Mouse (Mus musculus): ENCODE data around the gene Ahcyl2. TPM values are rescaled to one million over a fixed set of nuclear protein-coding genes. Genes with fewer than 3 reads are reported as not detected.

Ahcyl2 gene
- polyA plus RNA-seq (2015; fragmentation: Nextera tagmentation; extraction: Ambion mirVana), result 8.2 and 9.5 TPM in 2 replicates

GRCm38 (mm10) chr6:29767813-29768660 lies at the start of gene Ahcyl2:
Ahcyl2 (plus strand) TSS chr6:29768011.
- peak; percentile 98 for ATAC-seq (ENCODE audit: borderline replicate concordance, extremely low read depth, low FRiP score, low TSS enrichment)
- H3K9ac ChIP-seq, result peak within 1 kb of the TSS; percentile 73
- H3K9me3 ChIP-seq, result no peaks in the 10 kb centered on the region
- no peaks in the 10 kb centered on the region for H3K27me3 ChIP-seq
- H3K4me3 ChIP-seq, result peak within 1 kb of the TSS; percentile 93
- WGBS, result under 1% methylated on average over 56 of the region's 61 CpGs
- no peaks in the 10 kb centered on the region for H3K36me3 ChIP-seq
- H3K4me1 ChIP-seq, result peaks cover 4% of the 10 kb centered on the region
- H3K4me2 ChIP-seq, result peak within 1 kb of the TSS; percentile 83
- peak within 1 kb of the TSS; percentile 88 for H3K27ac ChIP-seq

GRCm38 (mm10) chr6:29718894-29719329 lies 48.9 kb upstream of the Ahcyl2 start:
- Histone ChIP-seq H3K9me3 (no peaks in the 10 kb centered on the region), H3K4me2 (peak overlapping the region; percentile 72), H3K36me3 (no peaks in the 10 kb centered on the region), H3K4me3 (peak overlapping the region; percentile 38), H3K9ac (peak overlapping the region; percentile 30), H3K27ac (peak overlapping the region; percentile 68), H3K4me1 (peaks cover 29% of the 10 kb centered on the region), H3K27me3 (peaks cover 2% of the 10 kb centered on the region; the same call in 1 of the 2 replicates)
- ATAC-seq (ENCODE audit: borderline replicate concordance, extremely low read depth, low FRiP score, low TSS enrichment), result peak; percentile 81
- 2% methylated on average over 15 of the region's 15 CpGs for WGBS

- no peaks in the 10 kb centered on the region for H3K36me3 ChIP-seq
- no peak for ATAC-seq (ENCODE audit: borderline replicate concordance, extremely low read depth, low FRiP score, low TSS enrichment)
- H3K4me1 ChIP-seq, result peaks cover 29% of the 10 kb centered on the region
- H3K4me2 ChIP-seq, result no peak overlapping the region
- no peak overlapping the region for H3K4me3 ChIP-seq
- H3K9me3 ChIP-seq, result no peaks in the 10 kb centered on the region
- peaks cover 2% of the 10 kb centered on the region; the same call in 1 of the 2 replicates for H3K27me3 ChIP-seq
- 63% methylated on average over 2 of the region's 2 CpGs for WGBS
- H3K27ac ChIP-seq, result no peak overlapping the region
- H3K9ac ChIP-seq, result no peak overlapping the region
Measured at GRCm38 (mm10) chr6:29721890-29722289, 45.9 kb upstream of the Ahcyl2 start.

GRCm38 (mm10) chr6:29726576-29727200 lies 41.1 kb upstream of the Ahcyl2 start:
- Histone ChIP-seq H3K27me3 (no peaks in the 10 kb centered on the region; the same call in 1 of the 2 replicates), H3K4me3 (no peak overlapping the region), H3K27ac (peak overlapping the region; percentile 13), H3K4me1 (peaks cover 13% of the 10 kb centered on the region), H3K9me3 (no peaks in the 10 kb centered on the region), H3K9ac (no peak overlapping the region), H3K36me3 (no peaks in the 10 kb centered on the region), H3K4me2 (no peak overlapping the region)
- 45% methylated on average over 1 of the region's 1 CpGs for WGBS
- peak; percentile 73 for ATAC-seq (ENCODE audit: borderline replicate concordance, extremely low read depth, low FRiP score, low TSS enrichment)

- Histone ChIP-seq H3K27me3 (no peaks in the 10 kb centered on the region; the same call in 1 of the 2 replicates), H3K27ac (no peak overlapping the region), H3K9ac (no peak overlapping the region), H3K36me3 (no peaks in the 10 kb centered on the region), H3K4me2 (no peak overlapping the region), H3K4me1 (peaks cover 13% of the 10 kb centered on the region), H3K4me3 (no peak overlapping the region), H3K9me3 (no peaks in the 10 kb centered on the region)
- WGBS, result 72% methylated on average over 3 of the region's 3 CpGs
- no peak for ATAC-seq (ENCODE audit: borderline replicate concordance, extremely low read depth, low FRiP score, low TSS enrichment)
Measured at GRCm38 (mm10) chr6:29728035-29728434, 39.8 kb upstream of the Ahcyl2 start.

GRCm38 (mm10) chr6:29729491-29729890 lies 38.3 kb upstream of the Ahcyl2 start:
- Histone ChIP-seq H3K9me3 (no peaks in the 10 kb centered on the region), H3K27ac (no peak overlapping the region), H3K4me2 (no peak overlapping the region), H3K36me3 (no peaks in the 10 kb centered on the region), H3K9ac (no peak overlapping the region), H3K4me1 (peaks cover 13% of the 10 kb centered on the region), H3K4me3 (no peak overlapping the region), H3K27me3 (no peaks in the 10 kb centered on the region; the same call in 1 of the 2 replicates)
- no peak for ATAC-seq (ENCODE audit: borderline replicate concordance, extremely low read depth, low FRiP score, low TSS enrichment)
- WGBS, result 74% methylated on average over 1 of the region's 1 CpGs

- ATAC-seq (ENCODE audit: borderline replicate concordance, extremely low read depth, low FRiP score, low TSS enrichment), result peak; percentile 99
- H3K27ac ChIP-seq, result peak within 1 kb of the TSS; percentile 97
- H3K4me1 ChIP-seq, result peaks cover 25% of the 10 kb centered on the region
- no peaks in the 10 kb centered on the region for H3K9me3 ChIP-seq
- 0% methylated on average over 19 of the region's 30 CpGs for WGBS
- peak within 1 kb of the TSS; percentile 86 for H3K4me3 ChIP-seq
- H3K27me3 ChIP-seq, result no peaks in the 10 kb centered on the region
- H3K4me2 ChIP-seq, result peak within 1 kb of the TSS; percentile 72
- peak within 1 kb of the TSS; percentile 99 for H3K9ac ChIP-seq
- no peaks in the 10 kb centered on the region; the same call in 1 of the 2 replicates for H3K36me3 ChIP-seq
Measured at GRCm38 (mm10) chr6:29735336-29735688, 32.5 kb upstream of the Ahcyl2 start, which contains the start of gene Smo. Smo (plus strand) TSS chr6:29735503.

- no peaks in the 10 kb centered on the region for H3K27me3 ChIP-seq
- H3K27ac ChIP-seq, result peak overlapping the region; percentile 97
- peak overlapping the region; percentile 72 for H3K4me2 ChIP-seq
- H3K9ac ChIP-seq, result peak overlapping the region; percentile 99
- no peaks in the 10 kb centered on the region; the same call in 1 of the 2 replicates for H3K36me3 ChIP-seq
- peak; percentile 86 for ATAC-seq (ENCODE audit: borderline replicate concordance, extremely low read depth, low FRiP score, low TSS enrichment)
- 0% methylated on average over 74 of the region's 75 CpGs for WGBS
- H3K4me1 ChIP-seq, result peaks cover 25% of the 10 kb centered on the region
- H3K4me3 ChIP-seq, result peak overlapping the region; percentile 86
- no peaks in the 10 kb centered on the region for H3K9me3 ChIP-seq
Measured at GRCm38 (mm10) chr6:29735689-29736451, 31.9 kb upstream of the Ahcyl2 start.

- Histone ChIP-seq H3K36me3 (no peaks in the 10 kb centered on the region; the same call in 1 of the 2 replicates), H3K4me1 (peaks cover 25% of the 10 kb centered on the region), H3K27me3 (no peaks in the 10 kb centered on the region), H3K9ac (peak overlapping the region; percentile 99), H3K27ac (peak overlapping the region; percentile 97), H3K9me3 (no peaks in the 10 kb centered on the region), H3K4me3 (peak overlapping the region; percentile 86), H3K4me2 (peak overlapping the region; percentile 72)
- no peak for ATAC-seq (ENCODE audit: borderline replicate concordance, extremely low read depth, low FRiP score, low TSS enrichment)
- WGBS, result 5% methylated on average over 13 of the region's 13 CpGs
Measured at GRCm38 (mm10) chr6:29736610-29737458, 31.0 kb upstream of the Ahcyl2 start.

GRCm38 (mm10) chr6:29751466-29752152 lies 16.2 kb upstream of the Ahcyl2 start:
- WGBS, result 83% methylated on average over 3 of the region's 3 CpGs
- Histone ChIP-seq H3K4me3 (no peak overlapping the region), H3K9me3 (peaks cover 5% of the 10 kb centered on the region; the same call in 1 of the 2 replicates), H3K27ac (no peak overlapping the region), H3K27me3 (no peaks in the 10 kb centered on the region), H3K36me3 (peaks cover 26% of the 10 kb centered on the region), H3K4me2 (no peak overlapping the region), H3K4me1 (peaks cover 4% of the 10 kb centered on the region; the same call in 1 of the 2 replicates), H3K9ac (no peak overlapping the region)
- ATAC-seq (ENCODE audit: borderline replicate concordance, extremely low read depth, low FRiP score, low TSS enrichment), result no peak
